Mouse (Mus musculus): ENCODE measurements at regions not wholly inside any gene's neighbourhood (a gene's known extent, or its start where the extent isn't known, plus 50 kb on each side); places are given as distances from the start of the nearest gene placed in this dataset.

DNA sequence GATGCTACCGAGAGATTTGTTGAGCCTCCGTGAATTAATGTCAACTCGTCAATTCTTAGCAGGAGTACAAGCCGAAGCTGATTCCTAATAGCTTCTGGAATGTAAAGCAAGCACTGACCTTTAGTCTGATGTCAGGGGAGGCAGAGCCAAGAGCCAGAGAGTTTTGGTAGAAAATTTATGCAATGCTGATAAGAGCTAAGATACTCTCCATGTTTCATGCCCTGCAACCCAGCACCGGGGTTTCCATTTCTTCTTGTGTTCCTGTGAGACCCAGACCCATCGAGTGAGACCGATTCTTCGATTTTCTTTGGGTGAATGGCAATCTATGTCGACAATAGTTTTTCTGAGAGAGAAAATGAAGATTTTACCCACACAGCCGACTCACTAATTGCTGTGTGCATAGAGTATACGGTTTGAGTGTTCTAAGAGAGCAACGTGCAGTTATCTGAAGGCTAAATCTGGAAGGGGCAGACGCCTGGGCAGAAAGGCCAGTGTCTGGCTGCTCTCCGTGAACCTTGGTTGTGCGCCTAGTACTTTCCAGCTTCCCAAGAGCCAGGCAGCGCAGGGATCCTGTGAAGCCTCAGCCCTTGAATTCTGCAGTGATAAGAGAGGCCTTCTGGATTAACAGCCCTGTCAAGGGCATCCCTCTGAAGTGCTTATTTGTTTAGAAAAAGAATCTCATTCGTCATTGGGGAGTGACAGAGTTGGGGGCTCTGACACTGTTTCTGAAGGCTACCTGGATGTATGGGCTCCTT, 296.1 kb upstream of the Fam241a start:
- Histone ChIP-seq H3K9ac (replicated peaks) (no peak overlapping the region), H3K36me3 (replicated peaks; ENCODE audit: insufficient read depth, low read length) (no peaks in the 10 kb centered on the region), H3K4me1 (ENCODE audit: insufficient read depth) (no peaks in the 10 kb centered on the region), H3K9me3 (ENCODE audit: low read length) (no peaks in the 10 kb centered on the region), H3K27ac (ENCODE audit: low read depth) (no peak overlapping the region), H3K4me2 (ENCODE audit: low read depth, low read length) (no peak overlapping the region), H3K27me3 (ENCODE audit: insufficient read depth, low read length) (no peaks in the 10 kb centered on the region), H3K4me3 (ENCODE audit: low read depth, low read length) (no peak overlapping the region)
- ATAC-seq (no peak), DNase-seq (no peak)
- WGBS (ENCODE audit: insufficient replicate concordance) = 59% methylated on average over 17 of the region's 17 CpGs
- no peak for TF ChIP-seq EP300 (IDR thresholded peaks at IDR 0.05; ENCODE audit: low read depth)
- no peak for TF ChIP-seq CTCF (IDR thresholded peaks at IDR 0.05; ENCODE audit: low read depth)

DNA sequence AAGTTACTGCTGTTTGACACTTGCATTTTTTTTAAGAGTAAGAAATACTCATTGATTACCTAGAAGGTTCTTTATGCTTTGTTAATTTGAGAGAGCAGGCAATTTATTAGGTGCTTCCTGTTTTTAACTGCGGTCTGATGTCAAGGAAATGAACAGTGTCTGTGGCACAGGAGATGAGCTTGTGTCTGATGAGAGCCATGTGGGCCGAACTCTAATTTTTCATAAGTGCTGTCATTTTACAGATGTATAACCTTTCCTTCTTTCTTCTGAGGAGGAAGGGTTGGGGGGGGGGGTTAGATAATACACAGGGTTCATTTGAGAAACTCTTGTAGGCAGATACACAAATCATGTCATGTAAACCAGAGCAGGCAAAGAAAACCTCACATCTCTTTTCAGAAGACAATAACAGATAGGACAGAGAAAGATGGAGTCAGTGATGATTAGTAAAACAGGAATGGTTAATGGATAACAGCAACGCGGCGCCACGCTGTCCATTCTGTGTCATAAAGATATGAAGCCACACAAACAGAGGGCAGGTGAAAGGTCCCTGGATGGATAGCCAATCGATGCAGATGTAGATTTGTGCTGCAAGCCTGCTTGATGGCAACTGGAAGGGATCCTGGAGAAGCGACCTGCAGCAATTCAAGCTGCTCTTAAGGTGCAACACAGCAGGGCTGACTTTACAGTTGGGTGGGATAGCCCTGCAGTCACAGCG, 291.4 kb upstream of the Fam241a start:
- ATAC-seq (peak; percentile 51; the same call in 1 of the 2 replicates), DNase-seq (no peak)
- H3K4me3 ChIP-seq (ENCODE audit: low read depth, low read length) = no peak overlapping the region
- no peaks in the 10 kb centered on the region for H3K9me3 ChIP-seq (ENCODE audit: low read length)
- no peaks in the 10 kb centered on the region for H3K4me1 ChIP-seq (ENCODE audit: insufficient read depth)
- no peak overlapping the region for H3K4me2 ChIP-seq (ENCODE audit: low read depth, low read length)
- H3K27me3 ChIP-seq (ENCODE audit: insufficient read depth, low read length) = no peaks in the 10 kb centered on the region
- H3K27ac ChIP-seq (ENCODE audit: low read depth) = no peak overlapping the region
- 48% methylated on average over 9 of the region's 9 CpGs for WGBS (ENCODE audit: insufficient replicate concordance)
- no peak for TF ChIP-seq CTCF (IDR thresholded peaks at IDR 0.05; ENCODE audit: low read depth)
- no peak for TF ChIP-seq EP300 (IDR thresholded peaks at IDR 0.05; ENCODE audit: low read depth)
- no peak overlapping the region for H3K9ac ChIP-seq (replicated peaks)
- H3K36me3 ChIP-seq (replicated peaks; ENCODE audit: insufficient read depth, low read length) = no peaks in the 10 kb centered on the region

DNA sequence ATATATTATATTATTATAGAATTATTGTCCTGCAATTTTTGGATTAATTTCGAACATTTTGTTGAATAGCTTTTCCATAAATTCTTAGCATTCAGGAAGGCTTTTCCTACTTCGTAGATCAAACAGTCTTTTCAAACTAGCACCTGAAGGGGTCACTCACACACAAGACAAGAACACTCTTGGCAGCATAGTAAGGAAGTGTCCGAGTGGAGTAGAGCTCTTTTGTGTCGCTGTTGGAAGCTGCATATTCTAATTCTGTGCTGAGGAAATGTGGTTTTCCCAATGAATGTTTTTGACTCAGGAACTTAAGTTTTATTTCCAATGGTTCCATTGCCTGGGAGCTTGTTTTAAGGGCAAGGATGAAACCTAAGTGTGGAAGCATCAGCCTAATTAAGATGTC, 290.2 kb upstream of the Fam241a start:
- H3K4me2 ChIP-seq (ENCODE audit: low read depth, low read length) = no peak overlapping the region
- TF ChIP-seq CTCF (IDR thresholded peaks at IDR 0.05; ENCODE audit: low read depth) = peak; percentile 49
- no peak for TF ChIP-seq EP300 (IDR thresholded peaks at IDR 0.05; ENCODE audit: low read depth)
- H3K9me3 ChIP-seq (ENCODE audit: low read length) = no peaks in the 10 kb centered on the region
- H3K4me3 ChIP-seq (ENCODE audit: low read depth, low read length) = no peak overlapping the region
- H3K36me3 ChIP-seq (replicated peaks; ENCODE audit: insufficient read depth, low read length) = no peaks in the 10 kb centered on the region
- H3K4me1 ChIP-seq (ENCODE audit: insufficient read depth) = no peaks in the 10 kb centered on the region
- no peak overlapping the region for H3K27ac ChIP-seq (ENCODE audit: low read depth)
- no peak overlapping the region for H3K9ac ChIP-seq (replicated peaks)
- DNase-seq (no peak), ATAC-seq (no peak)
- no peaks in the 10 kb centered on the region for H3K27me3 ChIP-seq (ENCODE audit: insufficient read depth, low read length)
- 9% methylated on average over 4 of the region's 4 CpGs for WGBS (ENCODE audit: insufficient replicate concordance)

DNA sequence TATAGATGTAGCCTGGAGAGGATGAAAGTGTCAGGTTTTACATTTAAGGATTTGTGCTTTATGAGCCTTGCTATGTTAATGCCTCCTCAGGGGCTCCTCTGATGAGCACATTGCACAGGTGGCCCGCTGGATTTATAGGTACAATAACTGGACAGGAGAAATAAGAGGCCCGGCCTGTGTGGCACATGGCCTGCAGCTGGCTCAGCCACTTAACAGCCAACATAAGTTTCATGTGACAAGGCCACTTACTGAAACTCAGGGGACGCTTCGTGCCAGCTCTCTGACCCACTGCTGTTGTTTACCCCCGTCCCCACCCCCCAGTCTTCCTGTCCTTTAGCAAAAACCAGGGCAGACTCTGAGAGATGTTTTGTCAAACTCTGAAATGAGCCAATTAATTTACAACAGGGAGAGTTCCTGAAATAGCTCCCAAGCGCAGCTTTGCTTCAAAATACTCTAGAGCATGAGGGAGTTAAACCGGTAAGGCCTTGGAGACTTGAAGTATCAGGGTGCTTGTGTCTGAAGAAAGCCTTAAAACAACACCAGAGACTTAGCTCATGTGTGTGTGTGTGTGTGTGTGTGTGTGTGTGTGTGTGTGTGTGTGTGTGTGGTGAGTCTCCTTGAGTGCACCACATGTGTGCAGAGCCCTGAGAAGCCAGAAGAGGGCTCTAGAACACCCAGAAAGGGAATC, 285.2 kb upstream of the Fam241a start:
- H3K27ac ChIP-seq (ENCODE audit: low read depth) = no peak overlapping the region
- DNase-seq (no peak), ATAC-seq (no peak)

DNA sequence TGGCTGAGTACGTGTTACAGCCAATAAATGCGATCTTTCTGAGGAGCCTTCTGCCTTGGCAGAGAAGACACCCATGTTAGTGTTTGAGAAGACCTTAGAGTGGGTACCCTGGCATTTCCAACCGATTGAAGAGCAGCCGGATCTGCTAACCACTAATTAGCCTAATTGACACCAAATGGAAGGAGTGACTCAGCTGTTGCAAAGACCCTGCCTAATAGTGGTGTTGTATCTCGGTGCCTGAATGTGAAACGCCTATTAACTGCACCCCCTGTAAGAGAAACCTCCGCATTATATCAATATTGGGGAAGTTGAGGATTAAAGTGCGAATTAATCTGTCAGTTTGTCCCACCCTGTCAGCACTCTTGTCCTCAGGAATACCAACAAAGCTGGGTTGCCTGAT, 253.1 kb upstream of the Fam241a start:
- 75% methylated on average over 8 of the region's 8 CpGs for WGBS (ENCODE audit: insufficient replicate concordance)
- ATAC-seq = no peak
- Histone ChIP-seq H3K4me3 (ENCODE audit: low read depth, low read length) (no peak overlapping the region), H3K9ac (replicated peaks) (no peak overlapping the region), H3K9me3 (ENCODE audit: low read length) (no peaks in the 10 kb centered on the region), H3K4me1 (ENCODE audit: insufficient read depth) (no peaks in the 10 kb centered on the region), H3K4me2 (ENCODE audit: low read depth, low read length) (no peak overlapping the region), H3K27me3 (ENCODE audit: insufficient read depth, low read length) (no peaks in the 10 kb centered on the region), H3K27ac (ENCODE audit: low read depth) (no peak overlapping the region), H3K36me3 (replicated peaks; ENCODE audit: insufficient read depth, low read length) (no peaks in the 10 kb centered on the region)
- DNase-seq = no peak
- TF ChIP-seq EP300 (IDR thresholded peaks at IDR 0.05; ENCODE audit: low read depth) (no peak), CTCF (IDR thresholded peaks at IDR 0.05; ENCODE audit: low read depth) (no peak)

More for the DNA sequence above, 285.2 kb upstream of the Fam241a start:
- no peaks in the 10 kb centered on the region for H3K4me1 ChIP-seq (ENCODE audit: insufficient read depth)
- H3K4me3 ChIP-seq (ENCODE audit: low read depth, low read length) = no peak overlapping the region
- no peaks in the 10 kb centered on the region for H3K27me3 ChIP-seq (ENCODE audit: insufficient read depth, low read length)
- H3K4me2 ChIP-seq (ENCODE audit: low read depth, low read length) = no peak overlapping the region
- TF ChIP-seq CTCF (IDR thresholded peaks at IDR 0.05; ENCODE audit: low read depth) (no peak), EP300 (IDR thresholded peaks at IDR 0.05; ENCODE audit: low read depth) (no peak)
- 75% methylated on average over 7 of the region's 7 CpGs for WGBS (ENCODE audit: insufficient replicate concordance)
- no peaks in the 10 kb centered on the region for H3K36me3 ChIP-seq (replicated peaks; ENCODE audit: insufficient read depth, low read length)
- no peaks in the 10 kb centered on the region for H3K9me3 ChIP-seq (ENCODE audit: low read length)
- no peak overlapping the region for H3K9ac ChIP-seq (replicated peaks)

- Histone ChIP-seq H3K9me3 (ENCODE audit: low read length) (no peaks in the 10 kb centered on the region), H3K27ac (ENCODE audit: low read depth) (no peak overlapping the region), H3K9ac (replicated peaks) (no peak overlapping the region), H3K4me1 (ENCODE audit: insufficient read depth) (no peaks in the 10 kb centered on the region), H3K4me2 (ENCODE audit: low read depth, low read length) (no peak overlapping the region), H3K4me3 (ENCODE audit: low read depth, low read length) (no peak overlapping the region), H3K27me3 (ENCODE audit: insufficient read depth, low read length) (no peaks in the 10 kb centered on the region), H3K36me3 (replicated peaks; ENCODE audit: insufficient read depth, low read length) (no peaks in the 10 kb centered on the region)
- ATAC-seq (no peak), DNase-seq (no peak)
- TF ChIP-seq EP300 (IDR thresholded peaks at IDR 0.05; ENCODE audit: low read depth) (no peak), CTCF (IDR thresholded peaks at IDR 0.05; ENCODE audit: low read depth) (no peak)
- WGBS (ENCODE audit: insufficient replicate concordance) = 70% methylated on average over 7 of the region's 7 CpGs
Measured at GRCm38 (mm10) chr3:128145329-128145728, 249.2 kb upstream of the Fam241a start.
